In genomic region chr4:138524769-138525168, GRCm38 (mm10) we compare ENCODE assay signal across 21 mouse cellular contexts.
DNase-seq lines count a peak whose midpoint lies in the region; ATAC-seq and TF ChIP-seq lines count a peak whose summit lies in the region.
"Had no signal": no experiment of that assay in that cellular context is flagged by ENCODE, and none has a peak within 500 bp of the region (broad histone marks: within the 10 kb centered on the region; RNA-seq: fewer than 3 reads in every experiment).

No protein-coding gene starts in this region.

- no peak overlapping the region for H3K9ac ChIP-seq in embryonic facial prominence, embryonic 13.5 days
- H3K9ac ChIP-seq in heart, embryonic 11.5 days (ENCODE audit: low read depth, low read length), result no peak overlapping the region
- H3K9ac ChIP-seq in midbrain, embryonic 13.5 days (replicated peaks), result no peak overlapping the region
- H3K9ac ChIP-seq: forebrain, postnatal 0 days; hindbrain, embryonic 12.5 days; limb, embryonic 12.5 days; liver, postnatal 0 days; neural tube, embryonic 15.5 days had no signal

- H3K36me3 ChIP-seq in embryonic facial prominence, embryonic 13.5 days, result no peaks in the 10 kb centered on the region
- H3K36me3 ChIP-seq in embryonic facial prominence, embryonic 10.5 days (replicated peaks), result no peaks in the 10 kb centered on the region
- H3K36me3 ChIP-seq in heart, embryonic 11.5 days (ENCODE audit: control insufficient read depth, insufficient read depth, low read length), result no peaks in the 10 kb centered on the region
- no peaks in the 10 kb centered on the region for H3K36me3 ChIP-seq in midbrain, embryonic 13.5 days
- H3K36me3 ChIP-seq: hindbrain, embryonic 12.5 days; limb, embryonic 12.5 days; neural tube, embryonic 15.5 days had no signal

- H3K4me1 ChIP-seq in embryonic facial prominence, embryonic 13.5 days, result 0 out of 2 replicates have a peak, but pooled peaks cover 3% of the 10 kb centered on the region
- H3K4me1 ChIP-seq in embryonic facial prominence, embryonic 10.5 days, result peaks cover 20% of the 10 kb centered on the region
- H3K4me1 ChIP-seq in heart, embryonic 11.5 days (ENCODE audit: control insufficient read depth, insufficient read depth, low read length), result peaks cover 11% of the 10 kb centered on the region
- no peaks in the 10 kb centered on the region; the same call in 1 of the 2 replicates for H3K4me1 ChIP-seq in cortical plate, adult 2 months (ENCODE audit: control insufficient read depth, insufficient read depth, low read length)
- peaks cover 25% of the 10 kb centered on the region for H3K4me1 ChIP-seq in midbrain, embryonic 13.5 days (replicated peaks)

- H3K9me3 ChIP-seq in embryonic facial prominence, embryonic 13.5 days, result no peaks in the 10 kb centered on the region
- no peaks in the 10 kb centered on the region for H3K9me3 ChIP-seq in embryonic facial prominence, embryonic 10.5 days
- no peaks in the 10 kb centered on the region for H3K9me3 ChIP-seq in heart, embryonic 11.5 days (replicated peaks; ENCODE audit: control insufficient read depth, low read length)
- no peaks in the 10 kb centered on the region for H3K9me3 ChIP-seq in midbrain, embryonic 13.5 days
- H3K9me3 ChIP-seq: hindbrain, embryonic 12.5 days; limb, embryonic 12.5 days; neural tube, embryonic 15.5 days had no signal

- H3K4me2 ChIP-seq in embryonic facial prominence, embryonic 13.5 days, result no peak overlapping the region
- H3K4me2 ChIP-seq in heart, embryonic 11.5 days, result no peak overlapping the region
- no peak overlapping the region for H3K4me2 ChIP-seq in midbrain, embryonic 13.5 days (replicated peaks)
- H3K4me2 ChIP-seq: hindbrain, embryonic 12.5 days; limb, embryonic 12.5 days; liver, embryonic 11.5 days; midbrain, embryonic 11.5 days; neural tube, embryonic 15.5 days had no signal

- intact Hi-C loops in heart, postnatal 25 days (cut with DNase I), result no loop called here
- intact Hi-C loops in left cerebral cortex, postnatal 10 days (cut with DNase I), result no loop called here

- ATAC-seq in embryonic facial prominence, embryonic 13.5 days (ENCODE audit: insufficient number of reproducible peaks, insufficient read depth, low FRiP score, low TSS enrichment, low read depth), result 0 out of 2 replicates have a peak, but pooled peaks have one; percentile 39
- ATAC-seq in heart, embryonic 11.5 days (replicated peaks; ENCODE audit: insufficient number of reproducible peaks, low FRiP score, low TSS enrichment), result no peak
- ATAC-seq in midbrain, embryonic 13.5 days, result no peak
- ATAC-seq: forebrain, postnatal 0 days; intestine, postnatal 0 days; liver, postnatal 0 days had no signal

- WGBS in embryonic facial prominence, embryonic 13.5 days, result 75% methylated on average over 9 of the region's 9 CpGs
- 84% methylated on average over 9 of the region's 9 CpGs for WGBS in embryonic facial prominence, embryonic 10.5 days
- WGBS in heart, embryonic 11.5 days (ENCODE audit: insufficient replicate concordance), result 72% methylated on average over 9 of the region's 9 CpGs
- 86% methylated on average over 9 of the region's 9 CpGs for WGBS in midbrain, embryonic 13.5 days

- no peak for TF ChIP-seq POLR2A in cortical plate, adult 2 months (IDR thresholded peaks at IDR 0.05; ENCODE audit: extremely low read depth, insufficient read depth, low read length)

- H3K4me3 ChIP-seq in embryonic facial prominence, embryonic 13.5 days, result no peak overlapping the region
- no peak overlapping the region for H3K4me3 ChIP-seq in embryonic facial prominence, embryonic 10.5 days
- no peak overlapping the region for H3K4me3 ChIP-seq in heart, embryonic 11.5 days (ENCODE audit: low read depth, low read length)
- no peak overlapping the region for H3K4me3 ChIP-seq in cortical plate, adult 2 months (ENCODE audit: insufficient read depth, low read length)
- no peak overlapping the region for H3K4me3 ChIP-seq in midbrain, embryonic 13.5 days (replicated peaks)
- H3K4me3 ChIP-seq: hindbrain, embryonic 12.5 days; limb, embryonic 12.5 days; neural tube, embryonic 15.5 days had no signal

- H3K27me3 ChIP-seq in embryonic facial prominence, embryonic 13.5 days, result 0 out of 2 replicates have a peak, but pooled peaks cover 5% of the 10 kb centered on the region
- H3K27me3 ChIP-seq in embryonic facial prominence, embryonic 10.5 days (replicated peaks; ENCODE audit: low read depth, poor library complexity, severe bottlenecking), result no peaks in the 10 kb centered on the region
- peaks cover 11% of the 10 kb centered on the region for H3K27me3 ChIP-seq in heart, embryonic 11.5 days (ENCODE audit: control insufficient read depth, insufficient read depth, low read length)
- H3K27me3 ChIP-seq in midbrain, embryonic 13.5 days, result no peaks in the 10 kb centered on the region
- H3K27me3 ChIP-seq: hindbrain, embryonic 12.5 days; neural tube, embryonic 15.5 days had no signal

- TF ChIP-seq CTCF in cortical plate, adult 2 months (IDR thresholded peaks at IDR 0.05; ENCODE audit: extremely low read depth, insufficient read depth, low read length), result no peak

- H3K27ac ChIP-seq in embryonic facial prominence, embryonic 13.5 days, result no peak overlapping the region
- no peak overlapping the region for H3K27ac ChIP-seq in embryonic facial prominence, embryonic 10.5 days (replicated peaks)
- H3K27ac ChIP-seq in heart, embryonic 11.5 days (ENCODE audit: low read depth, low read length), result no peak overlapping the region
- H3K27ac ChIP-seq in cortical plate, adult 2 months (ENCODE audit: insufficient read depth, low read length), result peak overlapping the region; percentile 9; the same call in 1 of the 2 replicates
- no peak overlapping the region for H3K27ac ChIP-seq in midbrain, embryonic 13.5 days
- H3K27ac ChIP-seq: hindbrain, embryonic 12.5 days; limb, embryonic 12.5 days had no signal

- DNase-seq in embryonic facial prominence, embryonic 10.5 days (ENCODE audit: low spot score), result no peak
- DNase-seq in heart, postnatal 25 days (ENCODE audit: low spot score), result peak; percentile 21
- peak; percentile 49 to 74 for DNase-seq in left cerebral cortex, adult 18-20 months (ENCODE audit: low spot score in 2 of 2)
- DNase-seq in left cerebral cortex, postnatal 10 days (ENCODE audit: extremely low spot score in 1 of 2, low spot score in 2 of 2), result no peak
- DNase-seq: adrenal gland, postnatal 36 days; forebrain, postnatal 0 days; heart, adult 18-20 months; kidney, postnatal 4 days; layer of hippocampus, adult 9-11 months; liver, postnatal 0 days; lung, postnatal 10 days had no signal

Comparison
In these comparisons a context has a peak if more than half of its experiments do, and no peak if none do; other contexts are left out.
1. DNase-seq: peak in heart, postnatal 25 days (single experiment) and left cerebral cortex, adult 18-20 months (2 of 2); none in embryonic facial prominence, embryonic 10.5 days (single experiment) and left cerebral cortex, postnatal 10 days (0 of 2).